Mouse (Mus musculus): Measurements from ENCODE around the gene Abcc1. TPM values are rescaled to one million over a fixed set of nuclear protein-coding genes. Genes with fewer than 3 reads are reported as not detected.

Abcc1 gene
- 28.7 and 32.8 TPM in 2 replicates for polyA plus RNA-seq (2012; rRNA removed)

DNA sequence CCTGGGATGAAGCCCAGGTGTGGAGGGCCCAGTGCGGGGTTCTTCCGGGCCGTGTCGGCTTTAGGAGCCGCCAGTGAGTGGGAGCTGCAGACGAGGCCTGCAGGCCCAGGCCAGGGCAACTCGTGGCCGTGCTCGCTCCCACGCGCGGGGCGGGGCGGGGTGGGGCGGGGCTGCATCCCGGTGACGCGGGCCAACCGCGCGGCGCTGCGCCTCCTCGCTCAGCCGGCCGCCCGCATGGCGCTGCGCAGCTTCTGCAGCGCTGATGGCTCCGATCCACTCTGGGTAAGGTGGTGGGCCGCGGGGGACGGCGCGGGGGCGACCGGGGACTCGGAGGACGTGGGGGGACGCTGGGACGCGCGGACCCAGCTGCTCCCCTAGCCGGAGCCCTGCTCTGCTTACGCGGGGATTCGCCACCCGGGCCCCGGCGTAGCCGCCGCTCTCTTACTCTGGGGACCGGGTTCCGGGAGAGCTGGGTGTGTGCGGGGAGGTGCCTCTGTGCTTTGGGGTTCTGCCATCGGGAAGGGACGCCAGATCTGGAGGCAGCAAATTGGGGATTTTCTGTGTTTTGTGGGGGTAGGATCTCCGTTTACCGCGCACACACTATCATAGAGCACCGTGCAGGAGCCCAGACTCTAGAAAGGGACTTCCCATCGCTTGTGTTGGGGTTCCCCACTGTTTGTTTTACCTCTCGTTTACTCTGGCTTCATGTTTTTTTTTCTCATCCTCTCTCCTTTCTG, at the start of gene Abcc1:
TSS of gene Abcc1 (plus strand) at position 197 of the 737 bp plus-strand sequence.
- TF ChIP-seq POLR2A (IDR thresholded peaks at IDR 0.05; ENCODE audit: borderline replicate concordance, extremely low read depth, low read depth, low read length) = peak; percentile 55; the same call in 1 of the 2 replicates
- TF ChIP-seq CTCF (IDR thresholded peaks at IDR 0.05; ENCODE audit: insufficient read depth, low read length) = no peak
- peak; percentile 69 for DNase-seq
- Histone ChIP-seq H3K4me1 (ENCODE audit: control insufficient read depth, insufficient read depth, low read length) (peaks cover 5% of the 10 kb centered on the region; the same call in 1 of the 2 replicates), H3K4me3 (replicated peaks; ENCODE audit: extremely low read depth, low read depth, low read length) (peak within 1 kb of the TSS; percentile 74)
- under 1% methylated on average over 64 of the region's 64 CpGs for WGBS

DNA sequence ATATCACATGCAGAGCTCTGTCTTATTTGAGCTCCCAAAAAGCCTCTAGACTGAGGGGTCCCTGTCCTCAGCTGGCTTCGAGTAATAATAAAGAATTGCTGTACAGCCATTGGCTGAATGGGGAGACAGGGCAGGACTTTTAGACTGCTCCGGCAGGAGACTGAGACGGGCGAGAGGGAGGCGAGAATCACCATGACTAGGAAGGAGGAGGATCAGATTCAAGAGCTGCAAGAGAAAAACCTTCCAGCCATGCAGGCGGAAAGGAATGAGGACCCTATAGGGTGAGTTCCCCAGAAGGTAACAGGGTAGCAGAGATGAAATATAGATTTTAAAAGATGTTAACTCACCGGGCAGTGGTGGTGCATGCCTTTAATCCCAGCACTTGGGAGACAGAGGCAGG, 48.4 kb upstream of the Abcc1 start:
- no peak overlapping the region for H3K4me3 ChIP-seq (replicated peaks; ENCODE audit: extremely low read depth, low read depth, low read length)
- no peaks in the 10 kb centered on the region for H3K4me1 ChIP-seq (ENCODE audit: control insufficient read depth, insufficient read depth, low read length)
- 95% methylated on average over 7 of the region's 7 CpGs for WGBS
- no peak for TF ChIP-seq POLR2A (IDR thresholded peaks at IDR 0.05; ENCODE audit: borderline replicate concordance, extremely low read depth, low read depth, low read length)
- TF ChIP-seq CTCF (IDR thresholded peaks at IDR 0.05; ENCODE audit: insufficient read depth, low read length) = no peak
- DNase-seq = no peak

DNA sequence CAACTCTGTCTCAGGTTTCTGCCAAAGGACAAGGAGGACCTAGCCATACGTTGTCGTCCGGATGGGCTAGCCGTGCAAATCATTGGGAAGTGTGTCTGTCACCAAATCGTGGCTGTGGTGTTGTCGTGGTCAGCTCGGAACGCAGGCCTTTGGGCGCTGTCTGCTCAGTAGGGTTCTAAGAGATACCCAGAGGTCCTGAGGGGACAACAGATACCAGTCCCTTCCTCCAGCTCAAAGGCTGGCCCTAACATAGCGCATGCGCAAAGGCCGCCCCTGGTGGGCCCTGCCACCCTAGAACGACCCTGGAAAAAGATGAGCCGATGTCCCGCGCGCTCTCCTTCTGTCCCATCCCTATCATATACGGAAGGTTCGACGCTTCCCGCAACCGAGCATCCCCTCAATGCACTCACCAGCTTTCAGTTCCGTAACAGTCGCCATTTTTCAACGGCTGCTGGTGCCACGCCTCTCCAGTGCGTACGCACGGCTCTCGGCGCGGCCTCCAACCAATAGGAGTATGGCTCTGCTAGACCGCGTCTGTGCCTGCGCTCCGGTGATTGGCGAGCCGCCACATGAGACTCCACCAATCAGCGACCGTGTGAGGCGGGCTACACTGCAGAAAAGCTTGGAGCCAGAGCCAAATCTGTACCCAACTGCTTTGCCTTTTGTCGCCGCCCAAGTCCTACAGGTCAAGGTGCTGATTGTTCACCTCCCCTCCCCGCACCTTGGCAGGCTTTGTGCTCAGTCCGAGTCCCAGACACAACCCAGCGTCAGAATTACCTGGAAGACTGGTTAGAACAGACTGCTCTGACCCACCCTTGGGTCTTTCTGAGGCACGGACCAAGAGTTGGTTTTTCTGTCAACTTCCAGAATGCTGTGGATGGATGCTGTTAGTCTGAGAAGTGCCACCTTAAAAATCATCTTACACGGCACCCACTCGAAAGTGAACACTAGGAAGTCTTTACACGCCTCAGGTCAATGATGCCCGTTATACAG, 44.2 kb upstream of the Abcc1 start, which contains the start of gene Fopnl:
TSS of gene Fopnl (minus strand) at position 522 of the 993 bp plus-strand sequence.
- Histone ChIP-seq H3K4me3 (replicated peaks; ENCODE audit: extremely low read depth, low read depth, low read length) (peak within 1 kb of the TSS; percentile 98), H3K4me1 (ENCODE audit: control insufficient read depth, insufficient read depth, low read length) (no peaks in the 10 kb centered on the region)
- DNase-seq = peak; percentile 92
- WGBS = 2% methylated on average over 51 of the region's 51 CpGs
- TF ChIP-seq POLR2A (IDR thresholded peaks at IDR 0.05; ENCODE audit: borderline replicate concordance, extremely low read depth, low read depth, low read length) (peak; percentile 75; the same call in 1 of the 2 replicates), CTCF (IDR thresholded peaks at IDR 0.05; ENCODE audit: insufficient read depth, low read length) (no peak)

DNA sequence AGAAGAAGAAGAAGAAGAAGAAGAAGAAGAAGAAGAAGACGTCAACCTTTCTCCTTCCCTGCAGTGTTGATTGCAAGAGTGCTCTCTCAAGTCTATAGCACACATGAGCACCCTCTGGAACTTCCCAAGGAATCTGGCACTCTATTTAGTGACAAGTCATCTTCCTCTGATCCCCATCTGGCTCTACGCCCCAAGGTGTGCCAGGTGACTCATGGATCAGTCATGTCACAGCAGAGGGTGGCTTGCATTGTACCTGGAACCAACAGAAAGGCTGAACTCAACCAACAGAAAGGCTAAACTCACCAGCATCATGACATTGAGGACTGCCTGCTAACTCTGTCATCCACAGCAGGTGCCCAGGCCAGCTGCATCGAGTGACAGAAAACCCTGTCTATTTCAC, 41.7 kb upstream of the Abcc1 start:
- Histone ChIP-seq H3K4me3 (replicated peaks; ENCODE audit: extremely low read depth, low read depth, low read length) (no peak overlapping the region), H3K4me1 (ENCODE audit: control insufficient read depth, insufficient read depth, low read length) (no peaks in the 10 kb centered on the region)
- TF ChIP-seq POLR2A (IDR thresholded peaks at IDR 0.05; ENCODE audit: borderline replicate concordance, extremely low read depth, low read depth, low read length) = no peak
- no peak for TF ChIP-seq CTCF (IDR thresholded peaks at IDR 0.05; ENCODE audit: insufficient read depth, low read length)
- DNase-seq = no peak
- WGBS = 79% methylated on average over 3 of the region's 3 CpGs

DNA sequence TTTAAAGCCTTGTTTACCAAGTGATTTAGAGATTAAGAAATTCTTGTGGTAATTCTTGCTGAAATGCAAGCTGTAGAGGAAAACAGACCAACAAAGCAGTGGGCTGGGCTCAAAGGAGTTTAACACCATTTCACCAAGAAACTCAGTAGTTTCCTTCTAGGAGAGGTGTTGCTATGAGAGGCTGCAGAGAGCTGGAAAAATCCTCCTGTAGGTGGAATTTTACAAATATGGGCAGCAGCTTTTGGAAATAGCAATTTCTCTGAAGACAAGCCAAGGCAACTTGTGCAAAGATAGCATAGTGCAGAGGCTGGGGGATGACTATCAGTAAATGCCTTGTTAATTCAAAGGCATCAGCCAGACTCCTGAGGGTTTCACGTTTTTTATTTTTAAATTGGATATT, 40.9 kb upstream of the Abcc1 start:
- H3K4me1 ChIP-seq (ENCODE audit: control insufficient read depth, insufficient read depth, low read length) = no peaks in the 10 kb centered on the region
- no peak for TF ChIP-seq CTCF (IDR thresholded peaks at IDR 0.05; ENCODE audit: insufficient read depth, low read length)
- no peak for TF ChIP-seq POLR2A (IDR thresholded peaks at IDR 0.05; ENCODE audit: borderline replicate concordance, extremely low read depth, low read depth, low read length)
- WGBS = 50% methylated on average over 1 of the region's 1 CpGs
- no peak for DNase-seq
- no peak overlapping the region for H3K4me3 ChIP-seq (replicated peaks; ENCODE audit: extremely low read depth, low read depth, low read length)

DNA sequence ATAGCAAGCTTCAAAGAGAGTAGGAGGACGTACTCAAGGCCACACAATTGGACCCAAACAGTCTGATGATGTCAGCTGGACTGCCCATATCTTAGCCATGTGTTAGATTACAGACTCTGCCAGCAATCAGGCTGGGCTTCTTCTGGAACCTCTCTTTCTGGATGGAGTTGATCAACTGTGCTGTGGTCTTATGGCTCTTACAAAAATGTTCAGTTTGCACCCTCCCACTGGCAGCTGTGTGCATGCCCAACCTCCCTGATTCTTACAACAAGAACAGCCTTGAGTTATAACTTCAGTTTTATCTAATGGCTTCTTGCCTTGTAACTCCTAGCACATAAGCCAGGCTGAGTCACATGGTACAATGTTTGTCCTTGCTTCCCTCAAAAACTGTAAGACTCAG, 33.2 kb upstream of the Abcc1 start:
- DNase-seq = no peak
- Histone ChIP-seq H3K4me3 (replicated peaks; ENCODE audit: extremely low read depth, low read depth, low read length) (no peak overlapping the region), H3K4me1 (ENCODE audit: control insufficient read depth, insufficient read depth, low read length) (no peaks in the 10 kb centered on the region)
- WGBS = 59% methylated on average over 1 of the region's 1 CpGs
- TF ChIP-seq POLR2A (IDR thresholded peaks at IDR 0.05; ENCODE audit: borderline replicate concordance, extremely low read depth, low read depth, low read length) (no peak), CTCF (IDR thresholded peaks at IDR 0.05; ENCODE audit: insufficient read depth, low read length) (no peak)

DNA sequence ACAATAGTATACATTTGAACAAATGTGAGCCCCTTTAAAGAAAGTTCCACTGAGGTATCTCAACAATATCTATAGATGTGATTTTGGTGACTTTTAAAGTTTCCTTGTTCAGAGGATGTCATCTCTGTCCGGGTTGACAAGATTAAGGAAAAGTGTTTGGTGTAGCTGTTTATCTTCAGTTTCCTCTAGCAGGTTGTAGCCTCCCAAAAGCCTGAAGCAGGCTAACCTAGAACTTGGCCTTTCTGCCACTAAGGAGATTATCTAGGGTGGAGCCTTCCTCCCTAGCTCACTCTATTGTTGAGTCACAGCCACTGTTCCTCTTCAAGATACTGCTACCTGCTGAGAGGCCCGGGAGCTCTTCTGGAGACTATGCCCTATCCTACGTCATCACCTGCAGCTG, 16.4 kb upstream of the Abcc1 start:
- no peak for TF ChIP-seq CTCF (IDR thresholded peaks at IDR 0.05; ENCODE audit: insufficient read depth, low read length)
- no peak for TF ChIP-seq POLR2A (IDR thresholded peaks at IDR 0.05; ENCODE audit: borderline replicate concordance, extremely low read depth, low read depth, low read length)
- DNase-seq = no peak
- Histone ChIP-seq H3K4me1 (ENCODE audit: control insufficient read depth, insufficient read depth, low read length) (no peaks in the 10 kb centered on the region), H3K4me3 (replicated peaks; ENCODE audit: extremely low read depth, low read depth, low read length) (no peak overlapping the region)
- 57% methylated on average over 3 of the region's 3 CpGs for WGBS

DNA sequence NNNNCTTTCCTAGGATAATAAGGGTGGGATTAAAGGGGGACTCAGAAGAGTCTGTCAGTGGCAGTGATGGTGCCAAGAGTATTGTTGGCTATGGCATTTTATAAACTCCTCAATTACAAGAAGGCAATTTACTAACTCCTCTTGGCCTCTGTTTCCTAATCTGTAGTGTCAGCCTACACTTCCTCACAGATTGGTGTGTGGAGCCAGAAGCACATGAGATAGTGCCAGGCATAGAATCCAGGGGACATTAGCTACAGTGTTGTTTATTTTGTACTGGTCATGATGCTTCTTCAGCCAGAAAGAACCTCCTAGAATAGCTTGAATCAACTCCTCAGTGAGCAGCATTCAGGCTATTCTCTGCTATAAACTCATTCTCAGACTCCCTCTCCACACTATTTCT, 9.8 kb upstream of the Abcc1 start:
- DNase-seq = no peak
- Histone ChIP-seq H3K4me1 (ENCODE audit: control insufficient read depth, insufficient read depth, low read length) (no peaks in the 10 kb centered on the region), H3K4me3 (replicated peaks; ENCODE audit: extremely low read depth, low read depth, low read length) (no peak overlapping the region)
- no peak for TF ChIP-seq CTCF (IDR thresholded peaks at IDR 0.05; ENCODE audit: insufficient read depth, low read length)

DNA sequence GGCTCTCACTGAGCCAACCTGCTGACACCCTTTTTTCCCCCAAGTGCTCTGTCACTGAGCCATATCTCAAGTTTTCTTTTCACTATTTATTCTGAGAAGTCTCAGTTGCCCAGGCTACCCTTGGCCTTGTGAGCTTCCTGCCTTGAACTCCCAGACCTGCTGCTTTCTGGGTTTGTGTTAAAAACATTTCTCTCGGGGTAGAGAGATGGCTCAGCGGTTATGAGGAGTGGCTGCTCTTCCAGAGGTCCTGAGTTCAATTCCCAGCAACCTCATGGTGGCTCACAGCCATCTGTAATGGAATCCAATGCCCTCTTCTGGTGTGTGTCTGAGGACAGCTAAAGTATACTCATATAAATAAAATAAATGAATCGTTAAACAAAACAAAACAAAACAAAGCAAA, 9.1 kb upstream of the Abcc1 start:
- TF ChIP-seq POLR2A (IDR thresholded peaks at IDR 0.05; ENCODE audit: borderline replicate concordance, extremely low read depth, low read depth, low read length) (no peak), CTCF (IDR thresholded peaks at IDR 0.05; ENCODE audit: insufficient read depth, low read length) (no peak)
- DNase-seq = no peak
- WGBS = 66% methylated on average over 3 of the region's 3 CpGs
- H3K4me1 ChIP-seq (ENCODE audit: control insufficient read depth, insufficient read depth, low read length) = no peaks in the 10 kb centered on the region
- H3K4me3 ChIP-seq (replicated peaks; ENCODE audit: extremely low read depth, low read depth, low read length) = no peak overlapping the region
